Mouse (Mus musculus): ENCODE results near the gene Sh3rf1.

- TF ChIP-seq POLR2A (IDR thresholded peaks at IDR 0.05; ENCODE audit: borderline replicate concordance, insufficient read depth, low read length) (no peak), CTCF (IDR thresholded peaks at IDR 0.05; ENCODE audit: borderline replicate concordance, insufficient read depth, low read depth, low read length) (no peak)
Measured at GRCm38 (mm10) chr8:61215081-61215819, 8.4 kb upstream of the Sh3rf1 start.
